Comparison of ENCODE assay signal across 8 mouse cellular contexts in the genomic region with DNA sequence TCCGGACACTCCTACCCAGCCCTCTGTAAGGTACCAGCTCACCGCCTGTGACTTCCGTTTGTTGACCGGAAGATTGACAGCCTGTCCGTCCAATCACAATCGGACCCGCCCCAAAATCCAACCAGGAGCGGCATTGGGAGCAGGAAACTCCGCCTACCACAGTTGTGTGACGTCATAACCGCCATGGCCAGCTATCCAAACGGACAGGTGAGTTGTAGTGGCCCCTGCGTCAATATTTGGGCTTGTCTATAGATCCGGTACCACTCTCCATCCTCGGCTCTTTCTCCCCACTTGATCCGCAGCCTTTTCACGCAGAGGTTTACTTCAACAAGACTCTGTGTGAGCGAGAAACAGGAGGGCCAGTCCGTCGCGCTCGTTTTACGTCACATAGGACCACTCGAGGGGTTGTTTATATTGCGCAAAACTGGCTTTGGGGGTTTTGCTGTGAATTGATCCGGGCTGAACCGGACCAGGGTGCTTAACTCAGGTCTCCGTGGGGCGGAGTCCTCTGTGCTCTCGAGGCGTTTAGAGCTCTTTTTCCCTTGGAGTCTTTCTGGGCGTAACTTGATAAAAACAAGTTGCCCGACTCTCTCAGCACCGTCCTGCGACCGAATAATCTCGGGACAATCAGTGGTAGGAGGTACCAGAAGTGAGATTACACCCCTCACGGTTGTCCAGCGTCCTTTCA. TPM values are rescaled to one million over a fixed set of nuclear protein-coding genes. Genes with fewer than 3 reads are reported as not detected.
A peak's percentile ranks its signal among the peaks of the same experiment; 100 is the strongest.
DNase-seq lines count a peak whose midpoint lies in the region; ATAC-seq and TF ChIP-seq lines count a peak whose summit lies in the region.

No protein-coding gene starts in this region.

- H3K4me2 ChIP-seq in lung, embryonic 16.5 days (ENCODE audit: low read depth, low read length), result peak overlapping the region; percentile 81

- H3K4me1 ChIP-seq in MEL (ENCODE audit: control insufficient read depth in 1 of 2, insufficient read depth in 2 of 2, low read length in 2 of 2), result peaks cover 0 to 18% of the 10 kb centered on the region in 2 experiments; a peak in 3 of 4 replicates
- no peaks in the 10 kb centered on the region for H3K4me1 ChIP-seq in cerebellum, adult 2 months (ENCODE audit: control insufficient read depth, insufficient read depth, low read length)
- peaks cover 25% of the 10 kb centered on the region for H3K4me1 ChIP-seq in lung, embryonic 16.5 days (replicated peaks; ENCODE audit: control insufficient read depth, insufficient read depth, low read length)

- ATAC-seq in hematopoietic stem cell, adult 5-6 weeks (replicated peaks in 1 of 2; ENCODE audit: insufficient read depth in 1 of 2, low FRiP score in 2 of 2, low TSS enrichment in 1 of 2, low read depth in 1 of 2, poor library complexity in 2 of 2, severe bottlenecking in 2 of 2), result peak; percentile 93 to 95
- ATAC-seq in lung, embryonic 16.5 days (ENCODE audit: low read depth), result peak; percentile 96

- H3K4me3 ChIP-seq in MEL (ENCODE audit: control insufficient read depth in 1 of 2, insufficient read depth in 1 of 2, low read depth in 2 of 2, low read length in 2 of 2), result peak overlapping the region; percentile 88 to 93
- H3K4me3 ChIP-seq in cerebellum, adult 2 months (replicated peaks; ENCODE audit: insufficient read depth, low read depth, low read length), result peak overlapping the region; percentile 98
- peak overlapping the region; percentile 82 for H3K4me3 ChIP-seq in lung, embryonic 16.5 days (ENCODE audit: low read length)

- under 1% methylated on average over 39 of the region's 39 CpGs for WGBS in cerebellum, adult 2 months
- under 1% methylated on average over 39 of the region's 39 CpGs for WGBS in lung, embryonic 16.5 days

- H3K27me3 ChIP-seq in MEL (ENCODE audit: control insufficient read depth in 1 of 2, insufficient read depth in 2 of 2, low read length in 2 of 2), result no peaks in the 10 kb centered on the region
- H3K27me3 ChIP-seq in cerebellum, adult 2 months (ENCODE audit: control insufficient read depth, insufficient read depth, low read length), result no peaks in the 10 kb centered on the region
- no peaks in the 10 kb centered on the region for H3K27me3 ChIP-seq in lung, embryonic 16.5 days (ENCODE audit: control insufficient read depth, insufficient read depth, low read depth, low read length)

- TF ChIP-seq RAD21 in MEL (IDR thresholded peaks at IDR 0.05; ENCODE audit: low read depth, low read length), result no peak

- peak overlapping the region; percentile 77 for H3K9ac ChIP-seq in MEL (ENCODE audit: control insufficient read depth, low read depth, low read length, poor library complexity, severe bottlenecking)
- peak overlapping the region; percentile 80 for H3K9ac ChIP-seq in lung, embryonic 16.5 days (ENCODE audit: low read length)

- peak overlapping the region; percentile 86 for H3K27ac ChIP-seq in MEL (ENCODE audit: control insufficient read depth, low read depth, low read length)
- peak overlapping the region; percentile 58; the same call in 1 of the 2 replicates for H3K27ac ChIP-seq in cerebellum, adult 2 months (ENCODE audit: insufficient read depth, low read length)
- peak overlapping the region; percentile 95 for H3K27ac ChIP-seq in lung, embryonic 16.5 days (ENCODE audit: low read length)

- H3K36me3 ChIP-seq in MEL (ENCODE audit: control insufficient read depth in 1 of 2, insufficient read depth in 2 of 2, low read length in 2 of 2), result peaks cover 0 to 14% of the 10 kb centered on the region in 2 experiments; a peak in 2 of 4 replicates
- no peaks in the 10 kb centered on the region for H3K36me3 ChIP-seq in lung, embryonic 16.5 days (ENCODE audit: control insufficient read depth, insufficient read depth, low read length)

- H3K9me3 ChIP-seq in MEL (replicated peaks; ENCODE audit: insufficient read depth, low read length), result no peaks in the 10 kb centered on the region
- no peaks in the 10 kb centered on the region for H3K9me3 ChIP-seq in lung, embryonic 16.5 days (ENCODE audit: control insufficient read depth, low read length)

- TF ChIP-seq POLR2A in MEL (IDR thresholded peaks at IDR 0.05; ENCODE audit: control insufficient read depth in 1 of 2, insufficient read depth in 1 of 2, low read depth in 1 of 2, low read length in 2 of 2, poor library complexity in 1 of 2), result peak; percentile 21 to 63; a peak in 1 of 4 replicates
- TF ChIP-seq POLR2A in cerebellum, adult 2 months (IDR thresholded peaks at IDR 0.05; ENCODE audit: borderline replicate concordance, insufficient read depth, low read length), result peak; percentile 89; the same call in 1 of the 2 replicates

- H3K79me2 ChIP-seq in MEL (ENCODE audit: control insufficient read depth, insufficient read depth, low read length, poor library complexity), result no peaks in the 10 kb centered on the region; the same call in 1 of the 2 replicates

- no peak for TF ChIP-seq CTCF in MEL (IDR thresholded peaks at IDR 0.05 in 2 of 3, conservative IDR thresholded peaks at IDR 0.05 in 1 of 3; ENCODE audit: control insufficient read depth in 1 of 3, insufficient read depth in 1 of 3, low read depth in 2 of 3, low read length in 3 of 3, poor library complexity in 1 of 3, severe bottlenecking in 1 of 3)
- no peak for TF ChIP-seq CTCF in cerebellum, adult 2 months (IDR thresholded peaks at IDR 0.05; ENCODE audit: borderline replicate concordance, insufficient read depth, low read depth, low read length)

- DNase-seq in MEL (ENCODE audit: low read depth, low spot score), result peak; percentile 99
- DNase-seq in cerebellum, adult 2 months, result peak; percentile 100
- DNase-seq in forelimb bud, embryonic 11.5 days (ENCODE audit: low read depth, low spot score), result peak; percentile 100
- DNase-seq in layer of hippocampus, adult 9-10 months (ENCODE audit: low spot score), result peak; percentile 100
- peak; percentile 98 for DNase-seq in ovary, postnatal 10 days (ENCODE audit: low spot score)
- peak; percentile 98 to 100 for DNase-seq in thymus, postnatal 10 days (ENCODE audit: low spot score in 2 of 2)

- TF ChIP-seq EP300 in MEL (IDR thresholded peaks at IDR 0.05; ENCODE audit: low read depth in 1 of 2, low read length in 2 of 2), result peak in 1 of 2 experiments; percentile 40; a peak in 3 of 4 replicates

TF ChIP-seq in MEL, 35 proteins besides CTCF, POLR2A, EP300 and RAD21 (continues in another document):
- no peak for TF ChIP-seq ZNF384 (IDR thresholded peaks at IDR 0.05; ENCODE audit: low read depth, low read length)
- TF ChIP-seq MAFK (IDR thresholded peaks at IDR 0.05; ENCODE audit: borderline replicate concordance, low read depth, low read length), result 0 out of 2 replicates have a peak, but pooled peaks have one; percentile 17
- no peak for TF ChIP-seq NRF1 (IDR thresholded peaks at IDR 0.05; ENCODE audit: insufficient read depth, low read depth, low read length, poor library complexity, severe bottlenecking)
- peak; percentile 77; the same call in 1 of the 2 replicates for TF ChIP-seq MAZ (IDR thresholded peaks at IDR 0.05; ENCODE audit: low read depth, low read length)
- TF ChIP-seq JUND (IDR thresholded peaks at IDR 0.05; ENCODE audit: low read depth, low read length), result no peak
- no peak for TF ChIP-seq POLR2AphosphoS5 (IDR thresholded peaks at IDR 0.05; ENCODE audit: borderline replicate concordance, low read depth, low read length)
- TF ChIP-seq GATA1 (IDR thresholded peaks at IDR 0.05; ENCODE audit: low read depth, low read length), result no peak
- TF ChIP-seq KAT2A (conservative IDR thresholded peaks at IDR 0.05; ENCODE audit: low read depth, low read length), result no peak; the same call in 1 of the 2 replicates
- 0 out of 2 replicates have a peak, but pooled peaks have one; percentile 14 for TF ChIP-seq CHD2 (IDR thresholded peaks at IDR 0.05; ENCODE audit: low read length)
- peak; percentile 86 for TF ChIP-seq ELF1 (IDR thresholded peaks at IDR 0.05; ENCODE audit: low read depth, low read length)
- no peak; the same call in 1 of the 2 replicates for TF ChIP-seq TCF12 (IDR thresholded peaks at IDR 0.05; ENCODE audit: low read depth, low read length)
- TF ChIP-seq MYC (IDR thresholded peaks at IDR 0.05; ENCODE audit: low read depth, low read length), result 0 out of 2 replicates have a peak, but pooled peaks have one; percentile 24
- TF ChIP-seq HCFC1 (IDR thresholded peaks at IDR 0.05; ENCODE audit: low read depth, low read length), result peak; percentile 83
- peak; percentile 31; the same call in 1 of the 2 replicates for TF ChIP-seq RCOR1 (IDR thresholded peaks at IDR 0.05; ENCODE audit: low read depth, low read length)
- TF ChIP-seq SIN3A (IDR thresholded peaks at IDR 0.05; ENCODE audit: low read length), result peak; percentile 86
- TF ChIP-seq BHLHE40 (IDR thresholded peaks at IDR 0.05; ENCODE audit: borderline replicate concordance, low read depth, low read length), result peak; percentile 13; the same call in 1 of the 2 replicates
- TF ChIP-seq MAX (IDR thresholded peaks at IDR 0.05; ENCODE audit: low read length), result peak; percentile 63; the same call in 1 of the 2 replicates
- TF ChIP-seq USF2 (IDR thresholded peaks at IDR 0.05; ENCODE audit: borderline replicate concordance in 1 of 2, insufficient read depth in 1 of 2, low read depth in 1 of 2, low read length in 2 of 2), result no peak
- peak; percentile 81; the same call in 1 of the 2 replicates for TF ChIP-seq MXI1 (IDR thresholded peaks at IDR 0.05; ENCODE audit: low read depth, low read length)

RNA-seq across cellular contexts. Expression of gene Pef1, which starts 5.2 kb away (rescaled TPM):
- total RNA-seq in MEL (2012; rRNA removed), result 24.3 and 27.3 TPM in 2 replicates
- 10 to 100 TPM in 1 of 2 experiments, not detected in 1; 49.8 TPM for polyA plus RNA-seq in MEL (2012; ENCODE audit: insufficient read depth in 1 of 2, insufficient read length in 2 of 2, low read depth in 1 of 2, low replicate concordance in 2 of 2, missing spikeins in 1 of 2)
- 89.3 and 90.2 TPM in 2 replicates for polyA plus RNA-seq in cerebellum, adult 2 months (2012; rRNA removed)
- total RNA-seq in hematopoietic stem cell, adult 5-6 weeks (2017), result 15.4 and 17.9 TPM in 2 replicates
- 77.9 and 81.2 TPM in 2 replicates for polyA plus RNA-seq in lung, embryonic 16.5 days (2015; fragmentation: Nextera tagmentation; extraction: Ambion mirVana)

RNA-seq across cellular contexts. Expression of gene Hcrtr1, which starts 31.6 kb away (rescaled TPM):
- not detected in 2 replicates for total RNA-seq in MEL (2012; rRNA removed)
- polyA plus RNA-seq in MEL (2012; ENCODE audit: insufficient read depth in 1 of 2, insufficient read length in 2 of 2, low read depth in 1 of 2, low replicate concordance in 2 of 2, missing spikeins in 1 of 2), result not detected
- polyA plus RNA-seq in cerebellum, adult 2 months (2012; rRNA removed), result 4.3 and 5.2 TPM in 2 replicates
- not detected in 2 replicates for total RNA-seq in hematopoietic stem cell, adult 5-6 weeks (2017)
- 0.34 and 0.40 TPM in 2 replicates for polyA plus RNA-seq in lung, embryonic 16.5 days (2015; fragmentation: Nextera tagmentation; extraction: Ambion mirVana)

RNA-seq across cellular contexts. Expression of gene Col16a1, which starts 59.9 kb away (rescaled TPM):
- 0.23 and 0.50 TPM in 2 replicates for total RNA-seq in MEL (2012; rRNA removed)
- polyA plus RNA-seq in MEL (2012; ENCODE audit: insufficient read depth in 1 of 2, insufficient read length in 2 of 2, low read depth in 1 of 2, low replicate concordance in 2 of 2, missing spikeins in 1 of 2), result under 1 TPM in 1 of 2 experiments, not detected in 1; 0.25 TPM
- 36.4 and 44.3 TPM in 2 replicates for polyA plus RNA-seq in cerebellum, adult 2 months (2012; rRNA removed)
- 15.6 and 31.5 TPM in 2 replicates for total RNA-seq in hematopoietic stem cell, adult 5-6 weeks (2017)
- polyA plus RNA-seq in lung, embryonic 16.5 days (2015; fragmentation: Nextera tagmentation; extraction: Ambion mirVana), result 44.5 and 50.1 TPM in 2 replicates

Comparison
In these comparisons a context has a peak if more than half of its experiments do, and no peak if none do; other contexts are left out.
1. Peak in every context shown above with its lines: DNase-seq, ATAC-seq, H3K4me3 ChIP-seq and H3K27ac ChIP-seq.
2. RNA of gene Col16a1, which starts 59.9 kb away (polyA plus RNA-seq): 44.5 to 50.1 TPM in lung, embryonic 16.5 days and 36.4 to 44.3 TPM in cerebellum, adult 2 months; 0.25 TPM in MEL; every median in the first group is over 10 times any median in the second.